Mouse (Mus musculus) kidney, embryonic 14.5 days (tissue): ENCODE results near the gene Dnajb5. TPM values are rescaled to one million over a fixed set of nuclear protein-coding genes. Genes with fewer than 3 reads are reported as not detected.

Source experiments
- ATAC-seq: fragments of 200-750 bp; cut with Nextera tagmentation; 2 replicates; pipeline ENCODE4 v1.8.0; 2017; ENCODE audit warnings: moderate number of reproducible peaks, mild to moderate bottlenecking, moderate TSS enrichment, moderate library complexity; ENCODE audit not compliant: low FRiP score, low TSS enrichment
- H3K27ac ChIP-seq: fragments of 300-500 bp; sonication (generic); 2 replicates; pipeline ENCODE4 v1.5.1; 2014; ENCODE audit warnings: low read depth, mild to moderate bottlenecking, low read length, moderate library complexity, mixed read lengths
- H3K27me3 ChIP-seq: fragments of 300-500 bp; sonication (generic); 2 replicates; pipeline ENCODE4 v1.6.1; 2014; ENCODE audit warnings: mild to moderate bottlenecking, low read length; ENCODE audit not compliant: control insufficient read depth, insufficient read depth
- H3K36me3 ChIP-seq: fragments of 300-500 bp; sonication (generic); 2 replicates; pipeline ENCODE4 v1.6.1; 2014; ENCODE audit warnings: low read length, mixed read lengths; ENCODE audit not compliant: control insufficient read depth, insufficient read depth
- H3K4me1 ChIP-seq: fragments of 300-500 bp; sonication (generic); 2 replicates; pipeline ENCODE4 v1.6.1; 2014; ENCODE audit warnings: low read length, mixed read lengths; ENCODE audit not compliant: control insufficient read depth, insufficient read depth
- H3K4me2 ChIP-seq: fragments of 300-500 bp; sonication (generic); replicated peaks from 2 replicates; pipeline ENCODE4 v1.6.1; 2014; ENCODE audit warnings: low read depth, mild to moderate bottlenecking, low read length
- H3K4me3 ChIP-seq: fragments of 300-500 bp; sonication (generic); 2 replicates; pipeline ENCODE4 v1.5.1; 2014; ENCODE audit warnings: mild to moderate bottlenecking, low read length
- H3K9ac ChIP-seq: fragments of 300-500 bp; sonication (generic); 2 replicates; pipeline ENCODE4 v1.6.1; 2014; ENCODE audit warnings: low read depth, mild to moderate bottlenecking, low read length, moderate library complexity
- H3K9me3 ChIP-seq: fragments of 300-500 bp; sonication (generic); 2 replicates; pipeline ENCODE4 v1.6.1; 2016; ENCODE audit warnings: low read length; ENCODE audit not compliant: control insufficient read depth
- WGBS: fragments of 180-500 bp; shearing (Covaris S2); extraction: QIAGEN DNeasy Blood & Tissue Kit; methylation state at CpG from one replicate; pipeline ENCODE4 v1.1.7; 2014; 5-methylcytosine and 5-hydroxymethylcytosine counted together
- polyA plus RNA-seq: library from polyadenylated mRNA; unstranded; fragments of >200 nt; fragmentation: Nextera tagmentation; extraction: Ambion mirVana; gene quantifications from 2 replicates; pipeline ENCODE4 v1.2.1, GENCODE M21; 2014

Dnajb5 gene
- polyA plus RNA-seq, 1 experiment from 2014 or later: 5.1 TPM

DNA sequence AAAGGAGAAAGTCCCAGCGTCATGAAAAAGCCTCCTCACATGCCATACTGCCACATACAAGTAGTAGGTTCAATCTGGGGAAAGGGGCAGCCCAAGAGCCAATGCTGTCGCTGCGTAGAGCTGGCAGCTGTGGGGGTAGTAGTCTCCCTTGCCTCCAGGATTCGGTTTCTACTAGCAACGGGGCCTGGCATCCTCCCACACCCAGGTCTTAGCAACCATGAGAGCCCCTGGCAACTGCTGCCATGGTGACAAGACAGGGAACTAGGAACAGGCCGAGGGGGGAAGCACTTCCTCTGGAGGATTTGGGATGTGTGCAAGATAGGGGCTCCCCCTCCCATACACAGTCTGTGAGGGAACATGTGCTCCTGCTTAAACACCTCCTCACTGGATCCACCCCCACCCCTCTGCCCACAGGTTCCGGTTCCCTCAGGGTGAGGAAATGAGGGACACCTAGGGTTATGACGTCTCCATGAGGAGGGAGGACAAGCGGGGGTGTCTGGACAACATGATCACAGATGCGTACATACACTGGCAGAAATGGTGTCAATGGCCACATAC is 2.8 kb upstream of the Dnajb5 start:
- no peak overlapping the region for H3K27ac ChIP-seq
- 41% methylated on average over 10 of the region's 10 CpGs for WGBS

DNA sequence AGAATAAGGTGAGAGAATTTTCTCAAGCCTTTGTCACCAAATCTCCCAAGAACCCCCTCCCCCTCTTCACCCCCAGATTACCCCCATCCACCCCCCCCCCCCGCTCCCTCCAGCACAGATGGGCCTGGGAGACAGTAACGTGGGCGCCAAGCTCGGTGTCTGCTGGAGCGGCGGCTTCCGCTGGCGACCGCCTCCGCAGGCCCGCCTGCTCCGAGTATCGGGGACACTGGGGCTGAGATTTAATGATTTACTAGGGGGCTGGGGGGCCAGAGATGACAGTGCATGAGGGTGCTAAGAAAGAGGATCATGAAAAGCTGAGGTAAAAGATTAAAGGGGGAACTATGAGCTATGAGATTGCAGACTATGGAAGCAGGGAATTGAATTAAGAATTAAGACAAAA is 1.1 kb upstream of the Dnajb5 start:
- H3K9me3 ChIP-seq: no peaks in the 10 kb centered on the region
- H3K9ac ChIP-seq: no peak overlapping the region
- H3K27ac ChIP-seq: no peak overlapping the region
- no peak overlapping the region for H3K4me3 ChIP-seq
- peaks cover 17% of the 10 kb centered on the region; the same call in 1 of the 2 replicates for H3K4me1 ChIP-seq
- H3K36me3 ChIP-seq: no peaks in the 10 kb centered on the region
- 46% methylated on average over 13 of the region's 13 CpGs for WGBS
- no peak overlapping the region; the same call in 1 of the 2 replicates for H3K4me2 ChIP-seq
- no peaks in the 10 kb centered on the region; the same call in 1 of the 2 replicates for H3K27me3 ChIP-seq
- no peak for ATAC-seq

More for the DNA sequence above, 2.8 kb upstream of the Dnajb5 start:
- Histone ChIP-seq H3K4me3 (no peak overlapping the region), H3K4me1 (peaks cover 15% of the 10 kb centered on the region; the same call in 1 of the 2 replicates), H3K9me3 (no peaks in the 10 kb centered on the region), H3K9ac (no peak overlapping the region), H3K27me3 (no peaks in the 10 kb centered on the region; the same call in 1 of the 2 replicates), H3K4me2 (no peak overlapping the region), H3K36me3 (no peaks in the 10 kb centered on the region)
- ATAC-seq: no peak

DNA sequence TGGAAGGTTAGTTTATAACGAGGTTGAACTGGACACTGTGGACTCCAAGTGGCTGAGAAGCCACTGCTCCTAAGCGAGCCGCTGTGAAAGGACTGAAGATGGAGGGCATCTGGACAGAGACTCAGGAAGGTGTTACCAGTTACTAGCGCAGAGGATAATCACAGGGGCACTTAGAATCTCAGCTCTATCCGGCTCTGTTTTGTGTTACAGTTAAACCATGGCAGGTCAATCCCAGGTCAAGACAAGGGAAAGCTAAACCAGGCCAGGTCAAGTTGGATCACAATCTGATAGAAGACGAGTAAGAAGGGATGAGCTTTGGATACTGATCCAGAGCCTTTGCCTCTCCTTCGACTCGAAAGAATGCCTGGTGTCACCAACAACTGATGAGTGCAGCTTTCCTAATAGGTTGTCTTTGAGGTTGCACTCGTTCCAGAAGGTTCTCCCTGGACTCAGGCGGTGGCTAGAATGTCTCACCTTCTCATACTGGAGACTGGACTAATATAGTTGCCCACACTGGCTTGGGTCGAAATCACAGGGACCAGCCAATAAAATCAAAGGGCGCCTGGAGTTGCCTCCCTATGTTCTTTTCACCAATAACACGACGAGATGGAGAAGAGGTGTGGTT is 451 bp upstream of the Dnajb5 start:
- Histone ChIP-seq H3K9me3 (no peaks in the 10 kb centered on the region), H3K4me2 (peak overlapping the region; percentile 74), H3K27me3 (no peaks in the 10 kb centered on the region; the same call in 1 of the 2 replicates), H3K36me3 (no peaks in the 10 kb centered on the region), H3K4me1 (peaks cover 17% of the 10 kb centered on the region; the same call in 1 of the 2 replicates), H3K9ac (no peak overlapping the region), H3K4me3 (peak overlapping the region; percentile 88), H3K27ac (no peak overlapping the region)
- WGBS: 7% methylated on average over 14 of the region's 14 CpGs
- ATAC-seq: no peak

DNA sequence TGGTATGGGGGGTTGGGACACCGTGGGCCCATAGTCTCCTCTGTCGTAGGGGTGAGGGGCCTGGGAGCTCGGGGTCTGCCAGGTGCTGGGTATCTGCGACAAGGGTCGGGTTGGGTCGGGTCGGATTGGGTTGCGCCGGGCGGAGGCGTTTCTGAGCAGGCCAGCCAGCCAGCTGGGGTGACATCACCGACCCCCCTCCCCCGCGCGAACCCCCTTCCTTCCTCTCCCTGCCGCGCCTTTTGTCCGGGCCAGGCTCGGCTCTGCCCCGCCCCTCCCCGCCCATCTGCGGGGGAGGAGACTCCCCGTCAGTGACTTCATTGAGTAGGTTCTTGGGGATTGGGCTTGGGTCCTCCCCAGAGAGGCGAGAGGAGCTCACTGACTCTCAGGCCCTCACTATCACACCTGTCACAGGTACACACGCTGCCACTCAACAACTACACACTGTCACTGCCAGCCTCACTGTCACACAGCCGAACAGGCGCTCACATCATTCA is 498 bp downstream of the Dnajb5 start:
- H3K4me1 ChIP-seq: peaks cover 17% of the 10 kb centered on the region; the same call in 1 of the 2 replicates
- no peaks in the 10 kb centered on the region; the same call in 1 of the 2 replicates for H3K27me3 ChIP-seq
- no peaks in the 10 kb centered on the region for H3K36me3 ChIP-seq
- peak; percentile 73 for ATAC-seq
- peak overlapping the region; percentile 88 for H3K4me3 ChIP-seq
- peak overlapping the region; percentile 74 for H3K4me2 ChIP-seq
- peak overlapping the region; percentile 78 for H3K9ac ChIP-seq
- H3K9me3 ChIP-seq: no peaks in the 10 kb centered on the region
- WGBS: under 1% methylated on average over 13 of the region's 27 CpGs
- H3K27ac ChIP-seq: peak overlapping the region; percentile 73; the same call in 1 of the 2 replicates

DNA sequence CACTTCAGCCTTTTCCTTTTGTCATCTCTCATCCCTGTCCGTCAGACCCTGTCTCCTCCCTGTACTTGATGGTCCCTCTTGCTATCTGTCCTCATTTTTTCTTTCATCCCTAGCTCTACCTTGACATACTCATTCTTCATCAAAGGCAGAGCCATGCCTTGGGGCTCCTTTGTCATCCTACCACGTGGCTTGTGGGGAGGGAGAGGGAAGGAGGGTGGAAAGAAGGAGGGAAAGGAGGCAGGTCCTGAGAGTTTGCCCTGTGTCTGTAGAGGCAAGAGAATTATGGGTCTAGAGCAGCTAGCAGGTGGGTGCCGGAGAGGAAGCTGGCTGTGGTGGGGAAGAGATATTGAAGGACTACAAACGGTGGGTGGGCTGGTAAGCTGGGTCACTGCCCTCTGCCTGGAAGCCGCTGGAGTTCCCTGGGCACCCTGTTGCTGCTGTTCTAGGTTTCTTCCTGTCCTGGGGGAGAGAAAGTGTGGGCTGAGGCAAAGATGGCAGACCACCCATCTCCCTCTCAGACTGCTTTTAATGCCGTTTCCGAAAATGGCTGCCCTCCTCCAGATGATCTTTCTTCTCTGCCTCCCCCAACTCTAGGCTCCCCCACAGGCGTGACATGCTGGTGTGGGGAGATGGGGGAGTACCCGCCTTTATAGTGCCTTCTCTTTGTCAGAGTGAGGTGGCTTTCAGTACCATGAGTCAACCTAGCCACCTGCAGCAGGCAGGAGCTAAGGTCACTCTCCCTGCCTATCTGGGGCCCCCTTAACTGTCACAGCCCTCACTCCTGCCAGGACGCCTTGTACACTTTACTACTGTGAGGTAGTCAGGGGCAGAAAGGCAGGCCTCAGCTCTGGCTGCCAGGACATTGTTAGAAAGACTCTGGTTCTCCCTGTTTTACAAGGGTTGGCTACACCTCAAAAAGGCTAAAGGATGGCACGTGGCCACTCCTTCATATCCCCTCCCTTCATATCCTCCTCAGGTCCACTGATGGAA is 1.9 kb downstream of the Dnajb5 start:
- H3K27ac ChIP-seq: no peak overlapping the region
- H3K9ac ChIP-seq: peak overlapping the region; percentile 7; the same call in 1 of the 2 replicates
- H3K4me1 ChIP-seq: peaks cover 17% of the 10 kb centered on the region; the same call in 1 of the 2 replicates

DNA sequence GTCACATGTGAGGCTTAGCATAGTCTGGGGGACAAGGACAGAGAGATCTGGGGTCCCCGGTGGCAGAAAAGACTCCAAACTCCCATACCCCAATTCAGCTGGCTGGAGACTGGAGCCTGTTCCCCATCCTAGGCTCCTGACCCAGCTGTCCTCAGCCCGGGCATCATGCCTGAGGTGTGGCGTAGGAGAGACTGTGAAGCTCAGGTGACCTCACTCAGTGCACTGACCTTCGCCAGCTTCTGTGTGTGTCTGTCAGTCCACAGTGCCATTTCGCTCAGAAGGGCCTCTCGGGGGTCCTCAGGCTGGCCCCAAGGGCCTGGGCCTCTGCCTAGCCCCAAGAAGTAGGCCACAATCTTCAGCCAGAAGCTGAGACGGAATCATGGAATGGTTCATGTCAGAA is 2.9 kb downstream of the Dnajb5 start:
- Histone ChIP-seq H3K9me3 (no peaks in the 10 kb centered on the region), H3K27ac (no peak overlapping the region), H3K4me2 (no peak overlapping the region), H3K36me3 (peaks cover 10% of the 10 kb centered on the region), H3K4me1 (peaks cover 17% of the 10 kb centered on the region; the same call in 1 of the 2 replicates), H3K27me3 (no peaks in the 10 kb centered on the region), H3K9ac (no peak overlapping the region), H3K4me3 (no peak overlapping the region)
- ATAC-seq: no peak
- 76% methylated on average over 7 of the region's 7 CpGs for WGBS

More for the DNA sequence above, 1.9 kb downstream of the Dnajb5 start:
- no peaks in the 10 kb centered on the region for H3K9me3 ChIP-seq
- H3K4me3 ChIP-seq: no peak overlapping the region
- H3K36me3 ChIP-seq: no peaks in the 10 kb centered on the region; the same call in 1 of the 2 replicates
- 38% methylated on average over 11 of the region's 11 CpGs for WGBS
- H3K4me2 ChIP-seq: no peak overlapping the region; the same call in 1 of the 2 replicates
- no peaks in the 10 kb centered on the region; the same call in 1 of the 2 replicates for H3K27me3 ChIP-seq
- ATAC-seq: no peak

DNA sequence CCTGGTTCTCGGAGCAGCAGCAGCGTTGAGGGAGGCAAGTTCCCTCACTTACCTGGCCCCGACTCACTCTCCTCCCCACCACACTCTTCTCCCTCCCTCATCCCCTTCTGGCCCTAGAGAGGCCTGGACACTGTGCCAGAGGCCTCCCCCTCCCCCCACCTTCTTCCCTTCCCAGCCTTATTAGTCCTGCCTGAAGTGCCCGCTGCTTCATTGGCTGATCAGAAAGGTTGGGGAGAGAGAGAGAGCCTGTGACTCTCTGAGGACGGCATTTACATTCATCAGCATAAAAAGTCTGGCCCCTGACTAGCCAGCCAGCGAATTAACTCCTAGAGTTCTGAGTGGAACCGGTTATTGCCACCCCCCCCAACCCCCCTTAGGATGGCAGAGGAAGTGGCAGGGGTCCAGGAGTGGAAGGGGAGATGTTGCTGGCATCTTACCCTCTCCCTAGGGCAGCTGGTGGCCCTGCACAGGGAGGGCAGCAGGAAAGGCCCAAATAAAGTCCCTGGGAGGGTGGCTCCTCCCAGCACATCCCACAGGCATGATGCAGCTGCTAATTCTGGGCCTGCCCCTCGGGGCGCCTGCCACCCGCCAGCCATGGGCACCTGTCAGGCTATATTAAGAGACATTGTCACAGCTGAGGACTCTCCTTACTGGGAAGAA is 4.0 kb downstream of the Dnajb5 start:
- H3K4me2 ChIP-seq: no peak overlapping the region
- no peaks in the 10 kb centered on the region for H3K9me3 ChIP-seq
- H3K4me1 ChIP-seq: peaks cover 17% of the 10 kb centered on the region; the same call in 1 of the 2 replicates
- H3K27me3 ChIP-seq: no peaks in the 10 kb centered on the region
- no peak overlapping the region for H3K27ac ChIP-seq
- H3K9ac ChIP-seq: no peak overlapping the region
- ATAC-seq: no peak
- H3K36me3 ChIP-seq: peaks cover 15% of the 10 kb centered on the region
- H3K4me3 ChIP-seq: no peak overlapping the region
- 25% methylated on average over 10 of the region's 10 CpGs for WGBS

DNA sequence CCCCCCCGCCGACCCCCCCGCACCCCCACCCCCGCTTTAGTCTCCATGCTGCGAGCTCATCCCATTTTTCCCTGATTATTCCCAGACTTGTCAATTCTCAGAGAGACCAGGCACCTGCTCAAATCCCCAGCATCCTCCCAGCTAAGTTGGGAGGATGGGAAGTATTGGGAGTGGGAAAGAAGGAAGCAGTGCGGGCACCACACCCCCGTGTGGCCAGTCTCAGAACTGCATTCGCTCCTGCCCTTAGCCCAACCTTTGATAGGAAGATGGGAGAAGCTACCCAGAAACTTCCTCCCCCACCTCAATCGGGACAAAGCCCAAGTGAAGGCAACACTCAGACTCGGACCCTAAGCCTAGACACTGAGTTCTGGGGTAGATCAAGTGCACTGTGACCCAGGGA is 4.7 kb downstream of the Dnajb5 start:
- Histone ChIP-seq H3K4me1 (peaks cover 10% of the 10 kb centered on the region; the same call in 1 of the 2 replicates), H3K27ac (no peak overlapping the region), H3K27me3 (no peaks in the 10 kb centered on the region), H3K4me3 (no peak overlapping the region), H3K36me3 (peaks cover 15% of the 10 kb centered on the region), H3K9ac (no peak overlapping the region), H3K9me3 (no peaks in the 10 kb centered on the region), H3K4me2 (no peak overlapping the region)
- 6% methylated on average over 10 of the region's 10 CpGs for WGBS
- ATAC-seq: no peak
